Mouse (Mus musculus) kidney, postnatal 14 days (tissue): ENCODE data around the gene Baz2b.

Experiments used
- DNase-seq: peaks from one replicate; pipeline ENCODE4 v3.0.0; 2022; ENCODE audit warnings: mixed read lengths

Baz2b gene

DNA sequence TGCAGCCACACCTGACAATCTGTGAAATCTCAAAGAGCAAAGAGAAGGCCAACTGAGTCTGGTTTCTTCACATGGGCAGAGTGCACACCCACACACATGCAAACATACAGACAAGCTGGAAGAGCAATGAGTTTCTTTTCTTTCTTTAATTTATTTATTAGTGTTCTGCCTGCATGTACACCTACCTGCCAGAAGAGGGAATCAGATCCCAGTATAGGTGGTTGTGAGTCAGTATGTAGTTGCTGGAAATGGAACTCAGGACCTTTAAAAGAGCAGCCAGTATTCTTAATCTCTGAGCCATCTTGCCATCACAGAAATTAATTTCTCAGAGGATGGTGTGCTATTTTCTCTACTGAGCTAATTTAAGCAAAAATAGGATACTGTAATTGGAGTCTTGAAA lies 164.7 kb downstream of the Baz2b start:
- DNase-seq: no peak

DNA sequence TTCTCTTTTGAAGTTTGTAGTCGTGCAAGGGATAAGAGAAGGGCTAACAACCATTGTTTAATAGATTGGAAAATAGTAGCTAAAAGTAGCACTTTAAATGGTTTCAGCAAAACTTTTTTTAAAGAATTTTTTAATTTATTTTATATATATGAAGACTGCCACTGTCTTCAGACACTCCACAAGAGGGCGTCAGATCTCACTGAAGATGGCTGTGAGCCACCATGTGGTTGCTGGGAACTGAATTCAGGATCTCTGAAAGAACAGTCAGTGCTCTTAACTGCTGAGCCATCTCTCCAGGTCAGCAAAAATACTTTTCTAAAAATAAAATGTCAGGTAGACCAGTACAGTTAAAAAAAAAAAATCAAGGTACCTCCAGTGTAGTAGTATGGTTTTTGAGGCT lies 165.1 kb downstream of the Baz2b start:
- no peak for DNase-seq

DNA sequence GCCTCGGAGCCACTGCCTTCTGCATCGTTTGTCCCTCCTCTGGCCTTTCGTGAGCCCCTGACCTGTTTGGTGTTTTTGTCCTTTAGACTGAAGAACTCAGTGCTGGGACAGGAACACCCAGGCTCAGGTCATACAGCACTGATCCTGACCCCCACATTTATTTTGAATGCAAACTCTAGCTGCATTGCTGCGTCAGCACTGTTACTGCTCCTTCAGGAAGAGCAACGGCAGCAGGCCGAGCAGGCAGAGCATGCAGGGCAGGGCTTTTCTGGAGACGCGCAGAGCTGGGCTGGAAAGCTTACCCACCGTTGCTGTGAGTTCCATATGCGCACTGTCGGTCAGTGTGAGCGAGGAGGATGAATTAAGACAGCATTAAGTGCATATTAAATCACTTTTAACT lies 166.9 kb downstream of the Baz2b start:
- DNase-seq: peak; percentile 27

DNA sequence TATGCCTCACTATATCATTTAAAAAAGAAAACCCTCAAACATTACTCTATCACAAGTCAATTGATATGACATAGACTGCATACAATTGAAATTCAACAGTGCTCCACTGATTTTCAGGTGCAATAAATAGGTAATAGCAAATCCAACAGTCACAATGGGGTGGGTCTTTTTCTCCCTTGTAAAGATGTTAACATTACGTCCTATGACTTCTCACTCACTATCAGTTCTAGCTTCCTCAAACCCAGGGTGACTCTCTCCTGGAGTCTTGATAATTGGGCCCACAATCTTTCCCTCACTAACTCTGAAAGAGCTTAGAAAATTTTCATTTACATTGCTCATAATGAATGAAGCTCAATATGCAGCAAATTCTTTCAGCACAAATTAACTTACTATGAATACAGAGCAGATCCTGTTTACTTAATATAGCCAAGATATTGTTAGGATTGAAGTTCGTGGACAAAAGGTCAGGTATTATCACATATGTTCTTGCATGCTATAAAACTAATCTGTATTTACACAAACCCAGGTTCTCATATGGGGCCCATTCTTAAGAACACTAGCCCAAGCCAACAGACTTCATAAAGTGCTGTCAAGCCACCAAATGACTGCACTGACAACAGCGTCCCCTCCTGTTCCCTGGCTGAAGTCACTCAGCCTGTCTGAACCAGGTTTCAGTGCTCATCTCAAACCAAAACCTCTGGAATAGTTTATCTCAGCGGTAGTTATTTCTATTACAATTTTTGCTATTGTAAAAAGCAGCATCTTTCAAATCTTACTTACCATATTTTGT lies 168.0 kb downstream of the Baz2b start:
- DNase-seq: no peak

DNA sequence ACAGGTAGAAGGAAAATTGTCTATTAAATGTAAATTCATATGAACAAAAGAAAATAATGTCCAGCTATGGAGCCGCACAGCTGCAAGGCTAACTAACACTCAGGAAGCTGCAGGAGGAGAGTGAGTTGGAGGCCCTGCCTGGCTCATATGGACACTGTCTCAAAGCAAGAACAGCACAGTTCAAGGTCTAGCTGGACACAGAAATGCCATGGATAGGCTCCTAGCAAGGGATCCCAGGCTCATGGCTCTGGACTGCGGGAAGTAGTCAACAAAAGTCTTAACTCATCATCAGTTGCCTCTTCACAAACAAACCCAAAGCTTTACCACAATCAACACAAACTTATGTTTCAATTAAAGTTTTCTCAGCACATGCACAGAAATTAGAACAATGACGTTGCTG lies 169.5 kb downstream of the Baz2b start:
- DNase-seq: no peak

DNA sequence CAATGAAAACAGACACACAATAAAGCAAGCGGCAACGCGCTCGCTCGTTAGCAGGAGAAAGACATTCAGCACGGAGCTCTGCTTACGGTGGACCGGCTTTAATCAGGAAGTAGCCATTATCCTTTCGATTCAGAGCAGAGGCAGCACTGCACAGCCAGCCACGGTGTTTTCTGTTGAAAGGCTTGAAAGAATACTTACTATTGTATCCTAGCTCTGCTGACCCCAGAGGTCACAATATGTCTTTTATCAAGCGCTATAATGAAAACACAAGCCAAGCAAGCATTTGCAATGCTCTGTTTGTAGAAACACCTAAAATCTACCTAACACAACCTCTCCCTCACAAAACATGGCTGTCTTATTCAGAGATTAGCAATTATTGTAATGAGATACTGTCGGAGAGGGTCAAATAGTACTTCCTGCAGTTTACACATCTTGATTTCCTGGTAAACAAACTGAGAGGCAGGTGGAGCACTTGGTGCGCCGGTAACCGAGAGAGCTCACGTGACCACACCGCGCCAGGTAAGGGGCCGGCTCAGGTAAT lies 172.6 kb downstream of the Baz2b start:
- peak; percentile 48 for DNase-seq

DNA sequence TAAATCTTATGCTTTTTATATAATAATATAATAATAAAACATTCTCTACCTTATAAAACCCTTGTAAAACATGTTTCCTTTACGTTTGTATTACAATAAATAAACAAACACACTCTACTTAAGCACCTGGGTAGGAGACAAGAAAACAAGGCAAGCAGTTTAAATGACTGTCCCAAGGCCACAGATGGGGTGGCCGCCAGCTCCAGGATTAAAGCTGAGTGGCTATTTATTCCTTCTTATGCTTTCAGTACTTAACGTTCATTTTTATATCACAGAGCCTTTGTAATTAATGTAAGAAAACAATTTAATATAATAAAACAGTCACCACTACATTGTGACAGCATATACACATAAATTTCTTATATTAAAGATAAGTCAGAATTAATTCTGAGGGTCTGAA lies 173.3 kb downstream of the Baz2b start:
- DNase-seq: no peak

DNA sequence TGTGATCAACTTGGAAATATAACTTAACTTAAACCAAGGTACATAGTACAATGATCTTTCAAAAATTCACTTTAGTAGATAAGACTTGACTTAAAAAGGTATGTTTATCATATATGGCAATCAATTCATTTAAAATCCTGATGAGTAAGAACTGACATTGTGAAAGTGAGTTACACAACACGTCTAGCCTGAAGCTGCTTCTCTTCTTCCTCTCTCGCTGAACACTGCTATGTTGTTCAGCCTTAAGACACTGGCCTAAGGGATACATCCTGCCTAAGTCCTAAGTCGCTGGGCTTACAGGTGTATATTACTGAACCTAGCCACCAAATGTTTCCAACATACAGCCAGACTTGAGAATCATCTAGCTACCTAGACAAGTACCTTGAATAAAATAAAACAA lies 178.6 kb downstream of the Baz2b start:
- no peak for DNase-seq

DNA sequence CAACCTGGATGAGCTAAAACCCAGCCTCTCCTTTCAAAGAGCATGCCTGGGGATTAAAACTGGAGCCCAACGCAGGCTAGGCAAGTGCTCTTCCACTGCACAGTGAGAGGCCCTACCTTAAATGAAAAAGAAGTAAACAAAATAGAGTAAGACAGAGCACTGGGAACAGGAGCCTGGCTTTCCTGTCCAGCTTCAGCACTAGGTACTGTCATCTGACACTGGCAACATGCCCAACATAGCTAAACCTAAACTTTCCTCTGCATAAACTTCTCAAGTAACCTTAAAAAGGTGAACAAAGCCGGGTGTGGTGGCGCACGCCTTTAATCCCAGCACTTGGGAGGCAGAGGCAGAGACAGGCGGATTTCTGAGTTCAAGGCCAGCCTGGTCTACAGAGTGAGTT lies 180.6 kb downstream of the Baz2b start:
- no peak for DNase-seq

DNA sequence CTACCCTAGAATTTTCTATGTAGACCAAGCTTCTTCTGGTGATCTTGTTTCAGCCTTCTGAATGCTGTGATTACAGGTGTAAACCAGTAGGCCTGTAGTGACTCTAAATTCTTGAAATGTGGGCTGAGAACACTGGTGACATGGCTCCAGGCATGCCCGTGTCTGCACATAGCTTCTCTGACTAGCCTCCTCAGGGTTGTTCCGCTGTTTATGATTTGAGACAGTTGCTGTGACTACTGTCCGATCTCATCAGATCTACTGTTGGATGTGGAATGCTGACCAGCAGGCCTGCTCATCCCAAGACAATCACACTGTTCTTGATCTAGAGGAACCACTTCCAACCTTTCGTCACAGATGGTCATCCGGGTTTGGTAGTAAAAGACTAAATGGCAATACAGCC lies 182.5 kb downstream of the Baz2b start:
- no peak for DNase-seq

DNA sequence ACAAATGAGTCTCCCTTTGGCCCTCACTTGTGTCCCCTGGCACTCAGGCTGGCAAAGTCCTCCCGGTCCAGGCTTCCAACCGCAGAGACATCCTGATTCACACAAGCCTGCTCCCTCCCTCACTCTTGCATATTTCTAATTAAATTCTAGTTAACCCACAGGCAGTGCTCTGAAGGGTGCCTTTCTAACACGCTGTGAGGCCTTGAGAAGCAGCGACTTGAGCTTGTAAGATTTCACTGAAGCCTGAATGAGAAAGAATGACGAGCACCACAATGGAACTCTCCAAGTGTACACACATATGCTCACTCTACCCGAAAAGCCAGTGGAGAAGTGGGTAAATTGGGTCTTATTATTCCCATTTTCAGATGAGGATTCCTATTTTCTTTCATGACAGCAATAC lies 183.1 kb downstream of the Baz2b start:
- no peak for DNase-seq

DNA sequence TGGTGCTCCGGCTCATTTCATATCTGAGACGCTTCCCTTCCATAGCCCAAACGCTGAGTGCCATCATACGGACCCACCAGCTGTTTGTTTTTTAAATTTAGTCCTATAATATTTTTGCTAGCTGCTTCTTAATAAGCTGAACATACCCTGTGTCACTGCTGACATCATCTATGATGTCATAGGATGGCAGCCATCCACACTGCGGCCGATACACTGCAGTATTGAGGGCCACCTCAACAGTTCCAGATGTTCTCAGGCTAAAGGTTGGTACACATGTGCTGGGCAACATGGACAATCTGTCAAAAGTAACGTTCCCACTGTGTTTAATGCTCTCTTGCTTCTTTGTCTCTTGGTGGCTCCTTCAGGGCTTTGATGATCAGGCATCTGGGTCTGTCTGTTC lies 185.9 kb downstream of the Baz2b start:
- DNase-seq: no peak

DNA sequence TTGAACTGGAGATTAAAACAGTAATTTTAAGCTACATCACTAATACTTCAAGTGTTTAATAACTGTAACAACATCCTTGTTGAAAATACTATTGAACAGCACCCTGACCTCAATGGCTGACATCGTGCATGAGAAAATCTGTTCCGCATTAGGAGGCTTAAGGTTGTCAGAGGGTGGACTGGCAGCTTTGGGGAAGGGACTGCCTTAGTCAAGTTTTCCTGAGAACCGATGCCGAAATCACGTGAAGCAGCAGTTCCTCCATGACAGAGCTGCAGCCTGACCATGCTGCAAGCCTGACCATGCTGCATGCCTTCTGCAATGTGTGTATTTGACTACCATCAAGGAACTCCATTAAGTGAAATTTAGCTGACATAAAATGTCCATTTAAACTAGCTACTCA lies 188.1 kb downstream of the Baz2b start:
- DNase-seq: no peak

DNA sequence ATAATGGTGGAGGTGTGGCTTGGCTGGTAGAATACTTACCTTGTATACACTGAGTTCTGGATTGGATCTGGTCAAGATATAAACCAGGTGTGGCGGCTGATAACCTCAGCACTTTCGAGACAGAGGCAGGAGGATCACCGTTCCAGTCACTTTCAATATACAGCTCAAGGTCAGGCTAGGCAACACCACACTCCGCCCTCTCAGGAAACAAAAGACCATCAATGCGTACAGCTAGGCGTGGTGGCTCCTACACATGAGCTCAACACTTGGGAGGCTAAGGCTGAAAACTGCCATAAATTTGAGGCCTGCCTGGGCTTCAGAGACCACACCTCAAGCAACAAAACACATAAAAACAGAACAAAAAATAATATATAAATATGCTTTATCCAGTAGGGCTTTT lies 188.5 kb downstream of the Baz2b start:
- no peak for DNase-seq

DNA sequence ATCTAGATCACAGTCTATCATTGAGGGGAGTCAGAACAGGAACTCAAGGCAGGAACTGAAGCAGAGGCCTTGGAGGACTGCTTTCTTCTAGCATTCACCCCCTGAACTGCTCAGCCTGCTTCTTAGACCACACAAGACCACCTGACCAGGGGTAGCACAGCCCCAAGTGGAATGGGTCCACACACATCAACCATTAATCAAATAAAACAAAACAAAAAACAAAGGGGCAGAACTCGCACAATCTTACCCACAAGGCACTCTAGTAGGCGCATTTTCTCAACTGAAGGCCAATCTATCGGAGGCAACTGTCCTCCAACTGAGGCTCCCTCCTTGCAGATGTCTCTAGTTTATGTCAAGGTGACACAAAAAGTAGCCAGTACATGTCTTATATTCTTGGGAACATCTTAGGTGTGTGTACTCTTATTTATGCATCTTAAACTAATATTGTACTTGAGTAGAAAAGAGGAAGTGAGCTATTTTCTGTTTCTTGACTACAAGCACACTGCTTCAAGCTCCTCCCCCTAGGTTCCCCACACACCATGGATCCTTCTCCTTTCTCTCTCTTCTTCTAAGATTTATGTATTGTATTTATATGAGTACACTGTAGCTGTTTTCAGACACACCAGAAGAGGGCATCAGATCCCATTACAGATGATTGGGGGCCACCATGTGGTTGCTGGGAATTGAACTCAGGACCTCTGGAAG lies 189.9 kb downstream of the Baz2b start:
- no peak for DNase-seq

DNA sequence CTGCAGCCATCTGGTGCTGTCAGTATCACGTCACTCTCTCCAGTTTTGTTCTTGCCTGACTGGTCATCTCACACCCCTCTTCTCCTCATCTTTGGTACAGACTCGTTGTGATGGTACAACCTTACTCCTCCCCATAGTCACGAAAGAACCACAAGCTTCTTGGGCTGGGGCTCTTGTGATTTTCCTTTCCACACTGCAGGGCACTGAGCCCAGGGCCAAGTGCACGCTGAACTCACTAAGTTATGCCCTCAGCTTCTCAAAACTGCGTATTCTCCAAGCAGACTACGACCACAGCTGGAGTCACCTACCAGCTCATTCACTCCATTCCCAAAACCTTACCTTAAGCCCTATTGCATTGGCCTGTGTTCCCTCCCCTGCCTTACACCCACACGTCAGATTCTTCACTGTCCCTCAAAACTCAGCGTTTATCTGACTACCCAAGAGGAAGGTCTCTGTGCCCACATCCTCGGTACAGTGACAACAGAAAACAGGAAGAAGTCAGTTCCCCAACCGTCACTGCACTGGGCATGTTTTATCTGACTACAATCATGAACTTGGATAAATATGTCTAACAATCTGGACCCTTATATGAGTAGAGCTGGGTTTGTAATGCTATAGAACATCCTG lies 190.7 kb downstream of the Baz2b start:
- DNase-seq: no peak

DNA sequence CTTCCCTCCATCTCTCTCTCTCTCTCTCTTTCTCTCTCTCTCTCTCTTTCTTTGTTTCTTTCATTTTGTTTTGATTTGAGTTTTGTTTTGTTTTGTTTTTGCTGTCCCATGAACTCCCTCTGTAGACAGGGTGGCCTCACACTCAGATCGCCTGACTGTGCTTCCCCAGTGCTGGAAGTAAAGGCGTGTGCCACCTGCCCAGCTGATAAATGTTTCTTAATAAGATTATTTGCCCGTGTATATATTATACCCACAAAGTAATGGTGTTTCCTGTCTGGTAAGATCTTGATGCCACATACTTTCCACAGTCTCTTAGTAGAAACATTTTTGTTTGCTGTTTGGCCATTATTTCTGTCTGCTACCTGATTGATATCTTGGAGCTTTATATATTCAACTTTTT lies 198.1 kb downstream of the Baz2b start:
- DNase-seq: no peak

DNA sequence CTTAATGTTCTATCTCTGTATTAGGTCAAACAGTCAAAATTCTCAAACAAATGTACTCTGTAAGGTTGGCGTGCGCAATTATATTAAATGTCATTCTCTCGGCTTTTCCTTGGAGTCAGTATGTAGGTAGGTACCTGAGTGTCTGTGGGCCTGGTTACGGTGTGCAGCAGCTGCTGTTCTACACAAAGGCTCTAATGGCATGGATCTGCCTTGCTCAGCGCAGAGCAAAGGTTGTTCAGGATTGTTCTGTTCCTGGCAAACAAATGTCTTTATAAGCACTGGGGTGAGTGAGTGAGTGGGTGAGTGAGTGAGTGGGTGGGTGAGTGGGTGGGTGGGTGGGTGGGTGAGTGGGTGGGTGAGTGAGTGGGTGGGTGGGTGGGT lies 206.0 kb downstream of the Baz2b start:
- no peak for DNase-seq

DNA sequence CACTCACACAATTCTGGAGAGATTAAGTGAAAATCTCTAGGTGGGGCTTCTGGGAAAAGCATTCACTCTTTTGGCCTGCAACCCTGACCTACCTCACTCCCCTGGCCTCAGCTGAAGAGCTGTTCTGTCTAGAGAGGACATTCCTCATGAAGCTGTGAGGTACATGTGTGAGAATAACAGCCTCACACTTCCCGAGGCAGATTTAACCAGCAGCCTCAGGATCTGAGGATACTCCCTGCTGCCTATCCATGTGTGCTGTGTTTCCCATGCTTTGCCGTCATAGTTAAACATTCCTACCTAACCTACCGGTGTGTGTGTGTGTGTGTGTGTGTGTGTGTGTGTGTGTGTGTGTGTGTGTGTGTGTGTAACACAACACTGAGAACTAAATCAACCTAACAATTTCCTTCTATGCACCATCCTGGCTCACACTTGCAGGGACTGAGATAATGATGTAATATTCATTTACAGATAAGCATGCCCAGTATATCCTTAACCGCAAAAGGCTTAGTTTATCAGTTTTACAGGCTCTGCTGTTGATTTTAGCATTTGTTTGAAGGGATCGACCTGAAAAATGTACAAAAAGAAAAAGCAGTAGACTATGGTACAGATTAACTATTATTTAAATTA lies 206.5 kb downstream of the Baz2b start:
- no peak for DNase-seq

DNA sequence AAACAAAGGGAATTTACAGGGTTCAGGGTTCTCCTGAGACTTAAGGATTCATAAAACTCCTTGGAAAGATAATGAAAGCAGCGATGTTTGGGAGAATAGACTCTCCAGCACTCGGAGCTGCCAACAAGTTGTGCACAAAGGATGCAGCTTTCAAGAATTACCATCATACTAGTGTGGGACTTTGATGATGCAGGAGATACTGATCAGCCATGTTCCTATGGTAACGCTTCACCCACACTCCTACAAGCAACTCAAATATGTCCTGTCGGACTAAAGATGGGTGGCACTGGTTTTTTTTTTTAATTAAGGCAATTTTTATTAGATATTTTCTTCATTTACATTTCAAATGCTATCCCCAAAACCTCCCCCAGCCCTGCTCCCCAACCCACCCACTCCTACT lies 209.4 kb downstream of the Baz2b start:
- no peak for DNase-seq

DNA sequence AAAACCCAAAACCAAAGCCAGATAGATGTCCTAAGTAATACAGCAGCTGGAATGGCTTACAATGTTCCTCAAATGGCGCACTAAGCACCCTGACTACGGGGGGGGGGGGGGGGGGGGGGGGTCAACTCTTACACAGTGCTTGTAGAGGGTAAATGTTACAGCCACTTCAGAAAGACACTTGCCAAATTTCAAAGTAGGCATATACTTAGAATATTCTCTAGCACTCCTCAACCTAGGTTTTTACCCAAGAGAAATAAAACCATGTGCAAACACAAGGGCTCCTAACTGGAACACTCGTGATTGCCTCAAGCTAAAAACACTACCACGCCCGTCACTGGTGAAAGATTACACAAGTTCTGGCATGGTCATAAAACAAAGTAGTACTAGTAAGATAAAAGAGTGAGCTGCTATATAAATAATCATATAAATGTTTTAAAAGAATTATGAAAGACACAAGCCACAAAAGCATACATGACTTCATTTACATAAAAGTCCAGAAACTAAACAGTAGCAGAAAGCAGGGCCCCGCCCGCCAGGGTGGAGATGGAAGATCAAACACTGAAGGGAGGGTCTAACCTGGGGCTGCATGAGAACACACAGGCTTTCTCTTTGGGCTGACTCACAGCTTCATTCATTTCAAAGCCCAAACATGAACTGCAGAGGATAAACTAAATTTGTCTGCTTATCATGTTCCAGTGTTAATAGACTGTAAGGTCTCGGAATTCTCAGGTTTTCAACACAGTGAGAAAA lies 212.0 kb downstream of the Baz2b start:
- DNase-seq: no peak

DNA sequence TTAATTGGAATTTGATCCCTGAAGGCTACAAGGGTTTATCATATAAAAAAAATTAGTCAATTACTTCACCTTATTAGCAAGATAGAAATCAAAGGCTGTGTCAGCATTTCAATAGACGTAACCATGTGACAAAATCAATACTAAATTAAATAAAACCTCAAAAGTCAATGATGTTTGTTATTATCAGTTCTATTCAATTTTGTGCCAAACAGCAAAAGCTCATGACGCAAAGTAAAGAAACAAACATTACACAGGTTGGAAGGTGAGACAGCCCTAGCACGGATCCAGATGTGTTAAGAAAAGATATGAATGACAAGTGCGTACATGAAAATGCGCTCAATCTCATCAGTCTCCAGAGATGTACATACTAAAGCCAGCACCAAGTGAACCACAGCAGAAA lies 212.7 kb downstream of the Baz2b start:
- DNase-seq: no peak

DNA sequence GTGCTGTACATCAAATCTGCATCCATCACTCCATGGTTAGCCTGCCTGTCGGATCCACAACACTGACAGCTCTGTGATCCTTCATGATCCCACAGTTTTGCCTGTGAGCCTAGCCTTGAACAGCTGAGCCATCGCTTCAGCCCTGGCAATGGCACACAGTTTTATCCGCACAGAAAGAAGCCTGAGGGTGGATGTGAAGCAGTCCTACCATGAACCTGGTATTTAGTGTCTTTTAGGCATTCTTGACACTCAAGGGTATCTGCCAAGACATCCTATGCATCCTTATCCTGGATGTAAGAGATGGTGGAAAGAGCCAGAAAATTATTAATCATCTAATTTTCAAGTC lies 216.5 kb downstream of the Baz2b start:
- DNase-seq: no peak
